ENCODE assay signal across 25 mouse cellular contexts in genomic region chr8:106132356-106132755, GRCm38 (mm10). TPM values are rescaled to one million over a fixed set of nuclear protein-coding genes. Genes with fewer than 3 reads are reported as not detected.
"Had no signal": no experiment of that assay in that cellular context is flagged by ENCODE, and none has a peak within 500 bp of the region (broad histone marks: within the 10 kb centered on the region; RNA-seq: fewer than 3 reads in every experiment).

No protein-coding gene starts in this region.

- ATAC-seq: hindbrain, embryonic 16.5 days; inflammation-experienced regulatory T-cells, adult 6 months; intestine, embryonic 15.5 days; intestine, postnatal 0 days had no signal

- H3K9ac ChIP-seq: heart, embryonic 12.5 days; hindbrain, embryonic 14.5 days; intestine, embryonic 15.5 days; limb, embryonic 12.5 days; liver, embryonic 13.5 days; liver, embryonic 15.5 days had no signal

- DNase-seq: gastrocnemius, postnatal 14 days; gastrocnemius, postnatal 36 days; heart, adult 2 months; heart, postnatal 14 days; heart, postnatal 36 days; kidney, adult 18-20 months; kidney, adult 8-10 months; kidney, postnatal 10 days; kidney, postnatal 4 days; liver; liver, embryonic 13.5 days had no signal

- H3K4me2 ChIP-seq: heart, embryonic 12.5 days; hindbrain, embryonic 14.5 days; intestine, embryonic 15.5 days; limb, embryonic 12.5 days; liver, embryonic 13.5 days; liver, embryonic 15.5 days had no signal

- H3K9me3 ChIP-seq: heart, embryonic 12.5 days; hindbrain, embryonic 10.5 days; intestine, embryonic 15.5 days; limb, embryonic 10.5 days; limb, embryonic 12.5 days; liver, embryonic 13.5 days; liver, embryonic 15.5 days had no signal

- H3K4me3 ChIP-seq: heart, adult 2 months; heart, embryonic 12.5 days; hindbrain, embryonic 10.5 days; intestine, embryonic 15.5 days; layer of hippocampus, adult 2 months; left cerebral cortex, adult 2 months; limb, embryonic 10.5 days; limb, embryonic 12.5 days; liver, embryonic 13.5 days; liver, embryonic 15.5 days had no signal

- H3K27ac ChIP-seq: heart, adult 2 months; hindbrain, embryonic 10.5 days; hindbrain, embryonic 14.5 days; intestine, embryonic 15.5 days; layer of hippocampus, adult 2 months; left cerebral cortex, adult 2 months; limb, embryonic 10.5 days; limb, embryonic 12.5 days; liver, embryonic 13.5 days; liver, embryonic 15.5 days had no signal

RNA-seq across cellular contexts. Expression of gene Esrp2, which starts 4.4 kb away (rescaled TPM):
- total RNA-seq: gastrocnemius, adult 18-20 months; gastrocnemius, adult 8-10 months; gastrocnemius, postnatal 14 days had no signal
